Mouse (Mus musculus) testis, adult 2 months (tissue): ENCODE data around the gene Prlh.

Source experiments
- CTCF ChIP-seq: fragments of 200-500 bp; IDR thresholded peaks from 2 replicates; pipeline ENCODE4 v1.5.1; 2012; ENCODE audit warnings: low read depth, mild to moderate bottlenecking, inconsistent platforms, low read length, moderate library complexity; ENCODE audit not compliant: control insufficient read depth, insufficient read depth, insufficient replicate concordance
- POLR2A ChIP-seq: fragments of 200-500 bp; IDR thresholded peaks from 2 replicates; pipeline ENCODE4 v1.6.1; 2012; ENCODE audit warnings: low read depth, mild to moderate bottlenecking, inconsistent platforms, low read length, moderate library complexity; ENCODE audit not compliant: control insufficient read depth

DNA sequence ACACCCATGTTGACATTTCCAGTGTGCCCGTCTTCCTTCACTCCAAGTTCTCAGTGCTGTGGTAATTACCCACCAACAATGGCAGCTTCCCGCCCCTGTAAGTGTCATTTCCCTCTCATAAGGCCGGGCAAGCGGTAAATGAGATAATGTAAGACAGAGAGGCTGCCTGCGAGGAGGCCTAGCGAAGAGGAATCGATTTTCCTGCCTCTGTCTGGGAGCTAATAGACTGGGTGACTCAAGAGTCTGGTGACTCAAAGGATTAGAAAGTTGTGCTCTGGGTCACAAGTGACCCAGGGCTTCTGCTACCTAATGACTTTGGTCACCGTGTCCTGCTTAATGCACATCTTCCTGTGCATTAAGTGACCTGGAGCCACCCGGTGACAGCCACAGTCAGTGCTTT, 15.9 kb upstream of the Prlh start:
- TF ChIP-seq CTCF (no peak), POLR2A (no peak)
